Mouse (Mus musculus) spleen, adult 12 weeks (tissue): ENCODE measurements around the gene Ptger2.

ENCODE experiments used
- DNase-seq: peaks from one replicate; pipeline ENCODE4 v3.0.0; 2022; ENCODE audit warnings: low spot score

Ptger2 gene

DNA sequence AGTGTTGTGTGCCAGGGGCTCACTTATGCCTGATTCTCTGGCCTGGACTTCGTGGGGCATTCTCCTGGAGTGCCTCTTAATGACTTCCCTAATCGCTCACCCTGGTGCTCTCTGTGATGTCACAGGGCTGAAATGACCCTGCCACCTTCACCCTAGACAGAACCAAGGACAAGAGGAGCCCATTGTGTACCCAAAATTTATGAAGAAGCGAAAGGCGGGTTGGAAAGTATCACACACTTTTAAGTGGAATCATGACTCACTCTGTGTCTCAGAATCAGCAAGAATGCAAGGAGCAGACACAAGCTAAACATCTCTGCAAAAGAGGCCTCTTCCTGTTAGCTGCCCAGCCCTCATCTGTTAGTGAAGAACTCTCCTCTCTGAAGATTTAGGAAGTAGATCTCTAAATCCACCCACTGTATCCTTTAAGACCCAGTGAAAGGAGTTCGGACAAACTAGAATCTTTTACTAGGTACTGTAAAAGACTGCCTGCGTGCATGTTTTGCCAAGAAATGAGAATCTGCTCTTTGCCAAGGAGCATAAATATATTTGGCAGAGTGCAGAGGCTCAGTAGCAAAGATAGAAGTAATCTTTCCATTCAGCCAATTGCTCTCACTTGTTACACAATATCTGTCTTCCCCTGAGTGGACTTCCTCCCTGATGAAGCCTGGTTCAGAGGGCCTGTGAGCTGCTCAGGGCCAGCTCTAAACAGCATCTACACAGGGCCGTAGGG, 61.9 kb downstream of the Ptger2 start:
- no peak for DNase-seq

DNA sequence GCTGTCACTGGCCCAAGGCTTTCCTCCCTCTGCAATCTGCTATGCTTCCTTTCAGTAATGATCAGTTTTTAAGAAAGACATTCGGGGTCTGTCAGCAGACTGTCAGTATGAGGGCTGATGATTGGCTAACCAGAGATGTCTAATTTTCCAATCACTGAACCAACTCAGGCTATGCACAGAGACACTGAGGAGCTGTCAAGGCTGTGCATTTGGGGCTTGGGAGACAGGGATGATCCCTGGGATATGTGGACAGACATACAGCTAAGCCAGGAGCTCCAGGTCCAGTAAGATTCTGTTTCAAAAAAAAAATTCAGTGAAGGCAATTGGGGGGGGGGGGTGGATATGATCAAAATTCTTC, 62.4 kb downstream of the Ptger2 start:
- DNase-seq, result no peak

DNA sequence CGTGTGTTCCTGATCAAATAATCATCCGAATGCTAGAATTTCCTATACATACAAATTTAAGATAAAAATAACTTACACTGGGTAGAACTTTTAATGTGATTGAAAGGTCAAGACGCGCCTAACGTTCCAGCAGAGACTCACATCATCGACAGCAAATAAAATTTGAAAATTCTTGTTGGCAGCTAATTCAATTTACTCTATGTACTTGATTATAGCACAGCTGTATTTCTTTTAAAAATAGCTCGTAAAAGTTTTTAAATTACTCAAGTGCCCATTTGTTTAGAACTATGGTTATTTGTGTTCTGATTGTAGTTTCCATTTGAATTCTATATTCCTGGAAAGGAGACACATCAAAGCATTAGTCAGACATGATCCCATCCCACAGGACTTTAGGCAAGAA, 63.1 kb downstream of the Ptger2 start:
- DNase-seq, result no peak
